Mouse (Mus musculus) right cerebral cortex, postnatal 4 days (tissue): ENCODE results near the gene Hoxa13.

Experiments
- DNase-seq: peaks from one replicate; pipeline ENCODE4 v3.0.0-alpha.2; 2022

Gene Hoxa13

GRCm38 (mm10) chr6:52260654-52261575 lies at the start of gene Hoxa13:
Hoxa13 (minus strand) TSS chr6:52260880.
- no peak for DNase-seq

GRCm38 (mm10) chr6:52310366-52310765 lies 49.7 kb upstream of the Hoxa13 start:
- DNase-seq, result no peak

- DNase-seq, result no peak
These were observed 49.1 kb upstream of the Hoxa13 start for GRCm38 (mm10) chr6:52309766-52310165.

GRCm38 (mm10) chr6:52305877-52306389 lies 45.3 kb upstream of the Hoxa13 start:
- peak; percentile 68 for DNase-seq

GRCm38 (mm10) chr6:52303426-52303825 lies 42.7 kb upstream of the Hoxa13 start:
- DNase-seq, result no peak

- DNase-seq, result no peak
These were observed 40.1 kb upstream of the Hoxa13 start for GRCm38 (mm10) chr6:52300806-52301205.

- DNase-seq, result no peak
These were observed 37.8 kb upstream of the Hoxa13 start for GRCm38 (mm10) chr6:52298511-52298910.

GRCm38 (mm10) chr6:52294616-52295015 lies 33.9 kb upstream of the Hoxa13 start:
- DNase-seq, result no peak

- DNase-seq, result no peak
These were observed 31.6 kb upstream of the Hoxa13 start for GRCm38 (mm10) chr6:52292328-52292727.

GRCm38 (mm10) chr6:52291021-52291860 lies 30.6 kb upstream of the Hoxa13 start:
- DNase-seq, result no peak

- DNase-seq, result no peak
These were observed 29.5 kb upstream of the Hoxa13 start for GRCm38 (mm10) chr6:52290186-52290585.

- no peak for DNase-seq
These were observed 23.2 kb upstream of the Hoxa13 start for GRCm38 (mm10) chr6:52283896-52284295.

GRCm38 (mm10) chr6:52281084-52281483 lies 20.4 kb upstream of the Hoxa13 start:
- DNase-seq, result no peak

- no peak for DNase-seq
These were observed 16.2 kb upstream of the Hoxa13 start for GRCm38 (mm10) chr6:52276920-52277319.

GRCm38 (mm10) chr6:52276382-52276781 lies 15.7 kb upstream of the Hoxa13 start:
- no peak for DNase-seq

GRCm38 (mm10) chr6:52275563-52276280 lies 15.0 kb upstream of the Hoxa13 start:
- no peak for DNase-seq

- no peak for DNase-seq
These were observed 13.9 kb upstream of the Hoxa13 start for GRCm38 (mm10) chr6:52274576-52274975.

GRCm38 (mm10) chr6:52273656-52274280 lies 13.1 kb upstream of the Hoxa13 start:
- no peak for DNase-seq

- DNase-seq, result no peak
These were observed 12.3 kb upstream of the Hoxa13 start for GRCm38 (mm10) chr6:52272766-52273655.

GRCm38 (mm10) chr6:52270494-52271480 lies 10.1 kb upstream of the Hoxa13 start:
- DNase-seq, result peak; percentile 68
